Mouse (Mus musculus) retina, adult 2 months (tissue): ENCODE data around the gene Rora.

ENCODE experiments used
- DNase-seq: peaks from one replicate; pipeline ENCODE4 v3.0.0-alpha.2; 2012; ENCODE audit warnings: low read depth, low spot score

Gene Rora

GRCm38 (mm10) chr9:69289056-69290017 lies 635.8 kb downstream of the Rora start:
- DNase-seq: peak; percentile 72

- peak; percentile 41 for DNase-seq
Measured at GRCm38 (mm10) chr9:69290018-69290880, 636.7 kb downstream of the Rora start.

GRCm38 (mm10) chr9:69290881-69291450 lies 637.4 kb downstream of the Rora start:
- DNase-seq: peak; percentile 73

- no peak for DNase-seq
Measured at GRCm38 (mm10) chr9:69291451-69291850, 637.9 kb downstream of the Rora start.

GRCm38 (mm10) chr9:69292353-69292752 lies 638.8 kb downstream of the Rora start:
- DNase-seq: no peak

- no peak for DNase-seq
Measured at GRCm38 (mm10) chr9:69292776-69293687, 639.4 kb downstream of the Rora start.

GRCm38 (mm10) chr9:69293688-69294074 lies 640.1 kb downstream of the Rora start:
- no peak for DNase-seq

GRCm38 (mm10) chr9:69294426-69294825 lies 640.8 kb downstream of the Rora start:
- no peak for DNase-seq

- DNase-seq: no peak
Measured at GRCm38 (mm10) chr9:69294856-69295255, 641.3 kb downstream of the Rora start.

- no peak for DNase-seq
Measured at GRCm38 (mm10) chr9:69295826-69296225, 642.2 kb downstream of the Rora start.

GRCm38 (mm10) chr9:69296418-69296817 lies 642.8 kb downstream of the Rora start:
- DNase-seq: peak; percentile 55

- DNase-seq: no peak
Measured at GRCm38 (mm10) chr9:69297766-69298375, 644.3 kb downstream of the Rora start.

- no peak for DNase-seq
Measured at GRCm38 (mm10) chr9:69298566-69299335, 645.2 kb downstream of the Rora start.

- no peak for DNase-seq
Measured at GRCm38 (mm10) chr9:69299484-69299883, 645.9 kb downstream of the Rora start.

- DNase-seq: no peak
Measured at GRCm38 (mm10) chr9:69300296-69300695, 646.7 kb downstream of the Rora start.

- no peak for DNase-seq
Measured at GRCm38 (mm10) chr9:69301445-69301844, 647.9 kb downstream of the Rora start.

GRCm38 (mm10) chr9:69301955-69302354 lies 648.4 kb downstream of the Rora start:
- DNase-seq: no peak

GRCm38 (mm10) chr9:69302846-69303245 lies 649.3 kb downstream of the Rora start:
- DNase-seq: no peak

GRCm38 (mm10) chr9:69303346-69303944 lies 649.9 kb downstream of the Rora start:
- peak; percentile 56 for DNase-seq
